Mouse (Mus musculus) brain, embryonic 14.5 days (tissue): ENCODE measurements at regions not wholly inside any gene's neighbourhood (a gene's known extent, or its start where the extent isn't known, plus 50 kb on each side); places are given as distances from the start of the nearest gene placed in this dataset.

Experiments used
- CTCF ChIP-seq: fragments of 200-500 bp; IDR thresholded peaks from 2 replicates; pipeline ENCODE4 v1.5.1; 2012; ENCODE audit warnings: inconsistent platforms, mild to moderate bottlenecking, moderate library complexity, borderline replicate concordance; ENCODE audit not compliant: insufficient read depth, insufficient read length; ENCODE audit errors: extremely low read depth
- POLR2A ChIP-seq: fragments of 200-500 bp; IDR thresholded peaks from 2 replicates; pipeline ENCODE4 v1.6.1; 2012; ENCODE audit warnings: mild to moderate bottlenecking, inconsistent platforms, borderline replicate concordance; ENCODE audit not compliant: poor library complexity, insufficient read depth, insufficient read length, severe bottlenecking; ENCODE audit errors: extremely low read depth

- TF ChIP-seq CTCF = no peak
- TF ChIP-seq POLR2A = no peak
These were observed 59.4 kb upstream of the Wdr26 start for GRCm38 (mm10) chr1:181271164-181271563.
